Mouse (Mus musculus) G1E (cell line): ENCODE measurements around the gene Gm9747.

ENCODE experiments used
- CTCF ChIP-seq: IDR thresholded peaks from 2 replicates; pipeline ENCODE4 v1.5.1; 2012; ENCODE audit warnings: low read depth, low read length, inconsistent platforms, mixed read lengths
- GATA1 ChIP-seq: IDR thresholded peaks from 2 replicates; pipeline ENCODE4 v1.6.1; 2012; ENCODE audit warnings: borderline replicate concordance, low read length, inconsistent platforms, mixed read lengths
- GATA2 ChIP-seq: IDR thresholded peaks from 2 replicates; pipeline ENCODE4 v1.6.1; 2012; ENCODE audit warnings: low read depth, low read length, inconsistent platforms, borderline replicate concordance
- POLR2AphosphoS5 ChIP-seq: IDR thresholded peaks from 2 replicates; pipeline ENCODE4 v1.6.1; 2012; ENCODE audit warnings: low read depth, low read length, inconsistent platforms; ENCODE audit not compliant: insufficient replicate concordance
- TAL1 ChIP-seq: conservative IDR thresholded peaks from 2 replicates; pipeline ENCODE4 v1.6.1; 2012; ENCODE audit warnings: low read depth, low read length, inconsistent platforms, mixed read lengths

GRCm38 (mm10) chr1:82220673-82221396, 12.1 kb upstream of the Gm9747 start:
- no peak for TF ChIP-seq CTCF
- no peak for TF ChIP-seq GATA1
- no peak for TF ChIP-seq TAL1
- no peak for TF ChIP-seq POLR2AphosphoS5
- TF ChIP-seq GATA2 = no peak
